Mouse (Mus musculus) limb, embryonic 10.5 days (tissue): ENCODE measurements at regions not wholly inside any gene's neighbourhood (a gene's known extent, or its start where the extent isn't known, plus 50 kb on each side); places are given as distances from the start of the nearest gene placed in this dataset.

Source experiments
- DNase-seq: peaks from one replicate; pipeline ENCODE4 v3.0.0-alpha.2; 2017; ENCODE audit warnings: low spot score
- H3K27ac ChIP-seq: fragments of 300-500 bp; sonication (generic); 2 replicates; pipeline ENCODE4 v1.5.1; 2016; ENCODE audit warnings: mild to moderate bottlenecking
- H3K27me3 ChIP-seq: fragments of 300-500 bp; sonication (generic); 2 replicates; pipeline ENCODE4 v1.6.1; 2016; ENCODE audit warnings: low read depth, mild to moderate bottlenecking; ENCODE audit not compliant: poor library complexity, severe bottlenecking
- H3K36me3 ChIP-seq: fragments of 300-500 bp; sonication (generic); 2 replicates; pipeline ENCODE4 v1.6.1; 2016; ENCODE audit warnings: mild to moderate bottlenecking, moderate library complexity
- H3K4me1 ChIP-seq: fragments of 300-500 bp; sonication (generic); 2 replicates; pipeline ENCODE4 v1.6.1; 2016
- H3K4me3 ChIP-seq: fragments of 300-500 bp; sonication (generic); 2 replicates; pipeline ENCODE4 v1.5.1; 2016; ENCODE audit warnings: mild to moderate bottlenecking, moderate library complexity
- H3K9me3 ChIP-seq: fragments of 300-500 bp; sonication (generic); replicated peaks from 2 replicates; pipeline ENCODE4 v1.6.1; 2016; ENCODE audit warnings: mild to moderate bottlenecking
- WGBS: fragments of 180-500 bp; shearing (Covaris S2); methylation state at CpG from one replicate; pipeline ENCODE4 v1.1.7; 2016; 5-methylcytosine and 5-hydroxymethylcytosine counted together

- DNase-seq, result no peak
- 86% methylated on average over 3 of the region's 3 CpGs for WGBS
- H3K4me1 ChIP-seq, result no peaks in the 10 kb centered on the region
Observed at GRCm38 (mm10) chr3:147841357-147841756, 989.2 kb downstream of the Ttll7 start.

GRCm38 (mm10) chr3:147838816-147839215, 986.6 kb downstream of the Ttll7 start:
- H3K4me3 ChIP-seq, result no peak overlapping the region
- H3K4me1 ChIP-seq, result 0 out of 2 replicates have a peak, but pooled peaks cover 3% of the 10 kb centered on the region
- H3K27ac ChIP-seq, result no peak overlapping the region
- no peaks in the 10 kb centered on the region for H3K9me3 ChIP-seq
- 87% methylated on average over 4 of the region's 4 CpGs for WGBS
- no peak for DNase-seq
- no peaks in the 10 kb centered on the region for H3K27me3 ChIP-seq
- H3K36me3 ChIP-seq, result no peaks in the 10 kb centered on the region

More at GRCm38 (mm10) chr3:147841357-147841756, 989.2 kb downstream of the Ttll7 start:
- no peaks in the 10 kb centered on the region for H3K9me3 ChIP-seq
- H3K36me3 ChIP-seq, result no peaks in the 10 kb centered on the region
- H3K27ac ChIP-seq, result no peak overlapping the region
- no peak overlapping the region for H3K4me3 ChIP-seq
- no peaks in the 10 kb centered on the region for H3K27me3 ChIP-seq

GRCm38 (mm10) chr3:147835716-147836115, 983.5 kb downstream of the Ttll7 start:
- Histone ChIP-seq H3K36me3 (no peaks in the 10 kb centered on the region), H3K27me3 (no peaks in the 10 kb centered on the region), H3K4me3 (no peak overlapping the region), H3K27ac (no peak overlapping the region), H3K4me1 (0 out of 2 replicates have a peak, but pooled peaks cover 3% of the 10 kb centered on the region), H3K9me3 (no peaks in the 10 kb centered on the region)
- 78% methylated on average over 2 of the region's 2 CpGs for WGBS
- DNase-seq, result no peak

- Histone ChIP-seq H3K4me1 (peaks cover 4% of the 10 kb centered on the region; the same call in 1 of the 2 replicates), H3K27me3 (no peaks in the 10 kb centered on the region), H3K9me3 (no peaks in the 10 kb centered on the region), H3K27ac (no peak overlapping the region), H3K4me3 (no peak overlapping the region), H3K36me3 (no peaks in the 10 kb centered on the region)
- 84% methylated on average over 1 of the region's 1 CpGs for WGBS
- DNase-seq, result no peak
Observed at GRCm38 (mm10) chr3:147825337-147825736, 973.2 kb downstream of the Ttll7 start.

DNA sequence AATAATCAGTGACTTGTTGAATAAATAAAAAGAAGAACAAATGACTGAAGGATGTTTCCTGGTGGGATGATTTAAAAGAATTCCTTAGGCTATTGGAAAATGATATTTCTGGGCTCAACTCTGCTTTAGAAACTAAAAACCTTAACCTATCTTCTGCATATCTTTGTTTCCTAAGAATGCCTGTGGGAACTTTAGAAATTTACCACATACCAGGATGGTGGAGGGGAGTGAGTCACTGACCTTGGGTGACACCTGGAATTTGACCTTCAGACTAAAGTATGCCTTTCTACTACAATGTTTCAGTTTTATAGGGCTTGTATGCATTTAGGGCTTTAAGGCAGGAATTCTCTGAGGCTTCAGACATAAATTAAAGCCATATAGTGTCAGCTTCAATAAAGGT, 972.3 kb downstream of the Ttll7 start:
- Histone ChIP-seq H3K36me3 (no peaks in the 10 kb centered on the region), H3K27ac (no peak overlapping the region), H3K27me3 (no peaks in the 10 kb centered on the region), H3K4me3 (no peak overlapping the region), H3K4me1 (peaks cover 4% of the 10 kb centered on the region; the same call in 1 of the 2 replicates), H3K9me3 (no peaks in the 10 kb centered on the region)
- DNase-seq, result no peak

GRCm38 (mm10) chr3:147814080-147814650, 962.0 kb downstream of the Ttll7 start:
- H3K9me3 ChIP-seq, result no peaks in the 10 kb centered on the region
- no peaks in the 10 kb centered on the region for H3K36me3 ChIP-seq
- no peak overlapping the region for H3K4me3 ChIP-seq
- H3K27me3 ChIP-seq, result no peaks in the 10 kb centered on the region
- no peak for DNase-seq
- no peaks in the 10 kb centered on the region for H3K4me1 ChIP-seq
- H3K27ac ChIP-seq, result no peak overlapping the region

- no peak for DNase-seq
- Histone ChIP-seq H3K9me3 (no peaks in the 10 kb centered on the region), H3K27me3 (no peaks in the 10 kb centered on the region), H3K4me3 (no peak overlapping the region), H3K4me1 (no peaks in the 10 kb centered on the region), H3K27ac (no peak overlapping the region), H3K36me3 (no peaks in the 10 kb centered on the region)
- 86% methylated on average over 4 of the region's 4 CpGs for WGBS
Observed at GRCm38 (mm10) chr3:147802546-147802945, 950.4 kb downstream of the Ttll7 start.

- Histone ChIP-seq H3K9me3 (no peaks in the 10 kb centered on the region), H3K4me1 (0 out of 2 replicates have a peak, but pooled peaks cover 2% of the 10 kb centered on the region), H3K36me3 (no peaks in the 10 kb centered on the region), H3K27ac (no peak overlapping the region), H3K4me3 (no peak overlapping the region), H3K27me3 (no peaks in the 10 kb centered on the region; the same call in 1 of the 2 replicates)
- no peak for DNase-seq
- 88% methylated on average over 8 of the region's 8 CpGs for WGBS
Observed at GRCm38 (mm10) chr3:147796524-147796923, 944.4 kb downstream of the Ttll7 start.

GRCm38 (mm10) chr3:147795116-147795515, 942.9 kb downstream of the Ttll7 start:
- H3K36me3 ChIP-seq, result no peaks in the 10 kb centered on the region
- H3K4me3 ChIP-seq, result no peak overlapping the region

DNA sequence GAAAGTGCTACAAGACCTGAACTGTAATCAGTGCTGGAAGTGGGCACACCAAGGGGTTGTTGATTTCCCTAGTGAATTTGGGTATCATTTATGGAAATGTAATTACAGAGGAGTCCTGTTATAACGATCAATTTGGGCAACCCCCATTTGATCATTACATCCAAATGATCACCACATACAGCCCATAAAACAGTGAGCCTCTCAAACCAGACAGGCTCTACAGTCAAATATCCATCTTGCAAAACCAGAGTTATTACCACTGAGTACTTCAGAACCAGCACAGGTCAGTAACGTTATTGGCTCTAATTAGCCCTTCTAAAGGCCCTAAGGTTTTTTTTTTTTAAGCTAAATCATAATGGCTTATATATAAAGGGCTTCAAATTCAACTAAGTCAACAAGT, 934.4 kb downstream of the Ttll7 start:
- Histone ChIP-seq H3K36me3 (no peaks in the 10 kb centered on the region), H3K4me3 (no peak overlapping the region), H3K4me1 (0 out of 2 replicates have a peak, but pooled peaks cover 7% of the 10 kb centered on the region), H3K27ac (no peak overlapping the region), H3K9me3 (no peaks in the 10 kb centered on the region), H3K27me3 (no peaks in the 10 kb centered on the region)
- DNase-seq, result no peak
- WGBS, result 59% methylated on average over 2 of the region's 2 CpGs

More at GRCm38 (mm10) chr3:147795116-147795515, 942.9 kb downstream of the Ttll7 start:
- no peak for DNase-seq
- Histone ChIP-seq H3K27me3 (no peaks in the 10 kb centered on the region; the same call in 1 of the 2 replicates), H3K4me1 (0 out of 2 replicates have a peak, but pooled peaks cover 2% of the 10 kb centered on the region), H3K9me3 (no peaks in the 10 kb centered on the region), H3K27ac (no peak overlapping the region)

GRCm38 (mm10) chr3:147750842-147751191, 898.6 kb downstream of the Ttll7 start:
- H3K4me1 ChIP-seq, result no peaks in the 10 kb centered on the region
- no peak overlapping the region for H3K27ac ChIP-seq
- no peak overlapping the region for H3K4me3 ChIP-seq
- no peaks in the 10 kb centered on the region for H3K27me3 ChIP-seq
- WGBS, result 82% methylated on average over 1 of the region's 1 CpGs
- no peak for DNase-seq
- H3K36me3 ChIP-seq, result no peaks in the 10 kb centered on the region
- H3K9me3 ChIP-seq, result no peaks in the 10 kb centered on the region

DNA sequence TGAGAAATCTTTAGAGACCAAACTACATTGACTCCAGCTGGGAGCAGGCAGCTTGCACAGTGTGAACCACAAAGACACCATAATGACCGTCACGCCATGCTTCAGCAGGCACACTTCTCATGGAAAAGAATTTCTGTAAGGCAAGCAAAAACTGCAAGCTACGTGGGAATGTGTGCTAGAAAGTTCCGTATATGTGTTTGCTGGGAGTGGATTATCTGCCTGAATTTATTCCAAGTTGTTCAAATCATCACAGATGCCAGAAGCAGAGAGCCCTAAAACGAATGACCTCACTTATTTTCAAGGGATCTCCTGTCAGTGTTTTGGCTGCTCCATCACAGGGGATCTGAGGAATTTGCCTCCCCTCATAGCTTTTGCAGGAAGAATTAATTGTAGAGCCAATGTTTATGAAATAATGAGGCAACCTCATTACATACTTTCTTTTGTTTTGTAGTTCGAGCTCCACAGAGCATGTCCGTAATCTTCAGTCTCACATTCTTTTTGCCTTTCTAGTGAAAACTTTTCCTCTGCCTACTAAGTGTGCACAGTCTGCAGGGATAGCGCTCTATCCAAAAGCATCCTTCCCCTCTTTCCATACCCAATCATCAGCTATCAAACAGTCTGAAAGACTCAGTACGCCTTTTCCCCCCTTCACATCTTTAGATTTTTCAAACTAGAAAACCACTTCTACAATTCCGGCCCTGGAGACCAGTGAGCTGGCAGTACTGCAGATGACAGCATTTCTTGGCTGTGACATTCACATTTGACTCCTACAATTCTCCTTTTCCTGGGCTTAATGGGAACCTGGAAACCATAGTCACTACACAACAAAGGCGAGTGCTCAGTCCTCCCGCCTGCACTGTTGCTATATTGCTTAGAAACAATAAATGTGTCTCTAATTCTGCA, 898.0 kb downstream of the Ttll7 start:
- WGBS, result 87% methylated on average over 12 of the region's 12 CpGs
- Histone ChIP-seq H3K4me1 (no peaks in the 10 kb centered on the region), H3K27ac (no peak overlapping the region), H3K9me3 (no peaks in the 10 kb centered on the region), H3K27me3 (no peaks in the 10 kb centered on the region), H3K4me3 (no peak overlapping the region), H3K36me3 (no peaks in the 10 kb centered on the region)
- no peak for DNase-seq

- WGBS, result 87% methylated on average over 5 of the region's 5 CpGs
- H3K27me3 ChIP-seq, result no peaks in the 10 kb centered on the region
Observed at GRCm38 (mm10) chr3:147749442-147749841, 897.3 kb downstream of the Ttll7 start.

More at GRCm38 (mm10) chr3:147749442-147749841, 897.3 kb downstream of the Ttll7 start:
- H3K4me1 ChIP-seq, result no peaks in the 10 kb centered on the region
- H3K4me3 ChIP-seq, result no peak overlapping the region
- H3K27ac ChIP-seq, result no peak overlapping the region
- no peaks in the 10 kb centered on the region for H3K9me3 ChIP-seq
- no peaks in the 10 kb centered on the region for H3K36me3 ChIP-seq
- no peak for DNase-seq
